Mouse (Mus musculus): Measurements from ENCODE around the gene Bgn. TPM values are rescaled to one million over a fixed set of nuclear protein-coding genes. Genes with fewer than 3 reads are reported as not detected.

Gene Bgn
- polyA plus RNA-seq, 1 experiment from 2014 or later: 53.1 TPM

DNA sequence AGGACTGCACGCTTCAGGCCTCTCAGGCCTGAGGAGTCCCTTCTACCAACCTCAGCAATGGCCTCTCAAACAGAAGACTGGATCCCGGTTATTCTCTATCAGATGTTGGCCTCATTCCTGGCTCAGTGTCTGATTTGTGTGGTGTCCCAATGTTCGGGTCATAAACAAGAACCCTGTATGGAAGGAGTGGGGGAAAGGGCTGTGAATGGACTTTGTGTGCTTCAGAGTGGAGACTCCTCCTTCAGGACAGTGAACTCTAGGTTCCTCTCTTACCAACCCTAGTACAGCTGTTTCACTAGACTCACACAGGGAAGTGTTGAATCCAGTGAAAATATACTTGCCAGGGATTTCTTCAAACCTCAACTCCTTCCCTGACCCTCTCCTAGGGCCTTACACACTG is 15.1 kb upstream of the Bgn start:
- H3K9ac ChIP-seq (ENCODE audit: low read depth, low read length): no peak overlapping the region
- 78% methylated on average over 3 of the region's 3 CpGs for WGBS
- H3K4me2 ChIP-seq (replicated peaks; ENCODE audit: low read depth, low read length): no peak overlapping the region
- DNase-seq (ENCODE audit: low spot score): no peak
- H3K4me3 ChIP-seq (ENCODE audit: low read depth, low read length): no peak overlapping the region
- no peaks in the 10 kb centered on the region for H3K9me3 ChIP-seq (ENCODE audit: control insufficient read depth, low read length)
- H3K36me3 ChIP-seq (ENCODE audit: control insufficient read depth, insufficient read depth, low read length): no peaks in the 10 kb centered on the region
- no peak for ATAC-seq (ENCODE audit: low FRiP score)
- H3K27me3 ChIP-seq (ENCODE audit: control insufficient read depth, insufficient read depth, low read length): no peaks in the 10 kb centered on the region
- H3K4me1 ChIP-seq (replicated peaks; ENCODE audit: control insufficient read depth, insufficient read depth, low read length): no peaks in the 10 kb centered on the region
- no peak overlapping the region; the same call in 1 of the 2 replicates for H3K27ac ChIP-seq (ENCODE audit: low read depth, low read length)

- no peak overlapping the region for H3K27ac ChIP-seq (ENCODE audit: low read depth, low read length)
- DNase-seq (ENCODE audit: low spot score) (no peak), ATAC-seq (ENCODE audit: low FRiP score) (no peak)
- no peak overlapping the region for H3K4me3 ChIP-seq (ENCODE audit: low read depth, low read length)
- H3K4me2 ChIP-seq (replicated peaks; ENCODE audit: low read depth, low read length): no peak overlapping the region
- H3K4me1 ChIP-seq (replicated peaks; ENCODE audit: control insufficient read depth, insufficient read depth, low read length): no peaks in the 10 kb centered on the region
- WGBS: 75% methylated on average over 1 of the region's 1 CpGs
- no peaks in the 10 kb centered on the region for H3K27me3 ChIP-seq (ENCODE audit: control insufficient read depth, insufficient read depth, low read length)
- no peaks in the 10 kb centered on the region for H3K36me3 ChIP-seq (ENCODE audit: control insufficient read depth, insufficient read depth, low read length)
- no peak overlapping the region for H3K9ac ChIP-seq (ENCODE audit: low read depth, low read length)
- H3K9me3 ChIP-seq (ENCODE audit: control insufficient read depth, low read length): no peaks in the 10 kb centered on the region
Observed at GRCm38 (mm10) chrX:73468752-73469151, 14.7 kb upstream of the Bgn start.

DNA sequence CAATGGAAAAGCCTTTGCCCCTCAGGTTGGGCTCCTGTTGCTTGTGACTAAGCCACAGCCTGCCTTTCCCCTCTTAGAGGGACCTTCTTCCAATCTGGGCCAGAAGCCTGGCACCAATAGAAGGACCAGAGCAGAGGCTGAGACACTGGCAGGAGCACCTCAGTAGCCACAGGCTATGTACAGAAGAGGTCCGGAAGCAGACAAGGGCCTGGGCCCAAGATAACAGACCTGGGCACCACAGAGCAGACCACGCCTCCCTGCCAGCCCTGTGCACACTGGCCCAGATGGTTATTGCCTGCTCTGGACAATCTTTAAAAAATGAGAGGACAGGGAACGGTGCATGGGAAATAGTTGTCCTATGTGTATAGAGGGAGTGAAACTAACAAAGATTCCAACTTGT is 11.6 kb upstream of the Bgn start:
- Histone ChIP-seq H3K9me3 (ENCODE audit: control insufficient read depth, low read length) (no peaks in the 10 kb centered on the region), H3K4me3 (ENCODE audit: low read depth, low read length) (no peak overlapping the region), H3K9ac (ENCODE audit: low read depth, low read length) (no peak overlapping the region), H3K36me3 (ENCODE audit: control insufficient read depth, insufficient read depth, low read length) (no peaks in the 10 kb centered on the region), H3K4me2 (replicated peaks; ENCODE audit: low read depth, low read length) (no peak overlapping the region), H3K27ac (ENCODE audit: low read depth, low read length) (no peak overlapping the region), H3K27me3 (ENCODE audit: control insufficient read depth, insufficient read depth, low read length) (no peaks in the 10 kb centered on the region), H3K4me1 (replicated peaks; ENCODE audit: control insufficient read depth, insufficient read depth, low read length) (no peaks in the 10 kb centered on the region)
- DNase-seq (ENCODE audit: low spot score): no peak
- ATAC-seq (ENCODE audit: low FRiP score): no peak
- WGBS: 78% methylated on average over 3 of the region's 3 CpGs

DNA sequence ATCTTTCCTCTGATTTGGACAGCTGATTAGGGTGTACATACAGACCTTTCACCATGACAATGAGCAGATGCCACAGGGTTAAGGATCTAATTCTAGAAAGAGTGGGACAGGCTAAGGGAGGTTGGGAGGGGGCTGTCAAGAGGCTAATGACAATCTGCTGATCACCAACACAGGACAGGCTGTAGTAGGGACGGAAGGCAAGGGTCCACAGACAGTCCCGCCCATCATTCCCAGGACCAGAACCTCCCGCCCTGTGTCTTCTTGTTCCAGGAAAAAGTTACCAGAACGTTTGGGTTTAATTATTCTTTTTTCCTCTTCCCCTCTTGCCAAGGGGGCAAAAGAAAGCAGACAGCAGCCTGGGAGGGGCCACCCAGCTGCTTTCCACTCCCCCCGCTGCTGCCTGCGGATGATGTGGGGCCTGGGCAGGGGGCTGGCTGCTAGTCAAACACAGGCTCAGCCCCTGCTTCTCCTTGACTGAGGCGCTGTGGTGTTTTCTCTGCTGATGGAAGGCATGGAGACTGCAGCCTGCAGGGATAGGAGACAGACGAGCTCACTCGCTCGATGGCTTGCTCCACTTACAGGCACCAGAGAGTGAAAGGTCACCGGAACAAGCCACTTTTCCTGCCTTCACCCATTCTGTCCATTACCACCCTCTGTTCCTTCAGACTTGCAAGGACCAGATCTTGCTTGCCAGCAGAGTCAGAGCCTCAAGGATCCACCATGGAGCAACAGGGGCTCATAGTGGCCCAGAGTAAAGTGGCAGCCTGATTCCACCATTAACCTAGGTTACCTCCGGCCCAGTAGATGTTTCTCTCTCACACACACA is 8.8 kb upstream of the Bgn start:
- no peaks in the 10 kb centered on the region for H3K9me3 ChIP-seq (ENCODE audit: control insufficient read depth, low read length)
- H3K4me1 ChIP-seq (replicated peaks; ENCODE audit: control insufficient read depth, insufficient read depth, low read length): no peaks in the 10 kb centered on the region
- no peak overlapping the region for H3K4me3 ChIP-seq (ENCODE audit: low read depth, low read length)
- DNase-seq (ENCODE audit: low spot score) (no peak), ATAC-seq (ENCODE audit: low FRiP score) (no peak)
- no peaks in the 10 kb centered on the region for H3K36me3 ChIP-seq (ENCODE audit: control insufficient read depth, insufficient read depth, low read length)
- WGBS: 61% methylated on average over 11 of the region's 12 CpGs
- no peak overlapping the region for H3K4me2 ChIP-seq (replicated peaks; ENCODE audit: low read depth, low read length)
- H3K27me3 ChIP-seq (ENCODE audit: control insufficient read depth, insufficient read depth, low read length): no peaks in the 10 kb centered on the region
- no peak overlapping the region for H3K9ac ChIP-seq (ENCODE audit: low read depth, low read length)
- H3K27ac ChIP-seq (ENCODE audit: low read depth, low read length): no peak overlapping the region

- WGBS: 100% methylated on average over 1 of the region's 1 CpGs
- Histone ChIP-seq H3K9ac (ENCODE audit: low read depth, low read length) (no peak overlapping the region), H3K4me1 (replicated peaks; ENCODE audit: control insufficient read depth, insufficient read depth, low read length) (no peaks in the 10 kb centered on the region), H3K4me3 (ENCODE audit: low read depth, low read length) (no peak overlapping the region), H3K27me3 (ENCODE audit: control insufficient read depth, insufficient read depth, low read length) (no peaks in the 10 kb centered on the region), H3K27ac (ENCODE audit: low read depth, low read length) (no peak overlapping the region), H3K36me3 (ENCODE audit: control insufficient read depth, insufficient read depth, low read length) (no peaks in the 10 kb centered on the region), H3K9me3 (ENCODE audit: control insufficient read depth, low read length) (no peaks in the 10 kb centered on the region), H3K4me2 (replicated peaks; ENCODE audit: low read depth, low read length) (no peak overlapping the region)
- DNase-seq (ENCODE audit: low spot score) (no peak), ATAC-seq (ENCODE audit: low FRiP score) (no peak)
Observed at GRCm38 (mm10) chrX:73475658-73476256, 7.6 kb upstream of the Bgn start.

- 62% methylated on average over 2 of the region's 2 CpGs for whole genome bisulfite sequencing
- Histone ChIP-seq H3K9me3 (ENCODE audit: control insufficient read depth, low read length) (no peaks in the 10 kb centered on the region), H3K4me1 (replicated peaks; ENCODE audit: control insufficient read depth, insufficient read depth, low read length) (no peaks in the 10 kb centered on the region), H3K36me3 (ENCODE audit: control insufficient read depth, insufficient read depth, low read length) (no peaks in the 10 kb centered on the region), H3K9ac (ENCODE audit: low read depth, low read length) (no peak overlapping the region), H3K4me2 (replicated peaks; ENCODE audit: low read depth, low read length) (no peak overlapping the region), H3K27ac (ENCODE audit: low read depth, low read length) (no peak overlapping the region), H3K4me3 (ENCODE audit: low read depth, low read length) (no peak overlapping the region), H3K27me3 (ENCODE audit: control insufficient read depth, insufficient read depth, low read length) (no peaks in the 10 kb centered on the region)
- no peak for DNase-seq (ENCODE audit: low spot score)
- no peak for ATAC-seq (ENCODE audit: low FRiP score)
Observed at GRCm38 (mm10) chrX:73476621-73477020, 6.8 kb upstream of the Bgn start.

DNA sequence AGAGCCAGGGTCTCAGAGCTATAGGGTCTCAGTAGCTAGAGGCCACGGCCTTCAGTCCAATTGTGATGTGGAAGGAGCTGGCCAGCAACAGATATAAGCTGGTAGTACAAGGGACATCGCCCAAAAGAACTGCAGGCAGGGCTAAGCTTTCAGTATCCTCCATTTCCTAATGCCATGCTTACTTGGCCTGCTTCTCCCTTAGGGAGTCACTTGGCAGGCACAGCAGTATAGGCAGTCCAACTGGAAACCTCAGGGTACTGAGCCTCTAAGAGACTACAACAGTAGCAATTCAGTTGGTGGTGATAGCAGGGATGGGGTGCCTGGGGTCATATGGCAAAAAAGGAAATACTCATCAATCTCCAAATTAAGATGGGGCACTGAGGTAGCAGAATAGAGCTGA is 5.9 kb upstream of the Bgn start:
- DNase-seq (ENCODE audit: low spot score) (no peak), ATAC-seq (ENCODE audit: low FRiP score) (no peak)
- no peak overlapping the region for H3K27ac ChIP-seq (ENCODE audit: low read depth, low read length)
- 88% methylated on average over 2 of the region's 2 CpGs for WGBS
- H3K4me3 ChIP-seq (ENCODE audit: low read depth, low read length): no peak overlapping the region
- no peak overlapping the region for H3K9ac ChIP-seq (ENCODE audit: low read depth, low read length)
- H3K4me2 ChIP-seq (replicated peaks; ENCODE audit: low read depth, low read length): no peak overlapping the region
- H3K36me3 ChIP-seq (ENCODE audit: control insufficient read depth, insufficient read depth, low read length): no peaks in the 10 kb centered on the region
- no peaks in the 10 kb centered on the region for H3K9me3 ChIP-seq (ENCODE audit: control insufficient read depth, low read length)
- H3K4me1 ChIP-seq (replicated peaks; ENCODE audit: control insufficient read depth, insufficient read depth, low read length): no peaks in the 10 kb centered on the region
- H3K27me3 ChIP-seq (ENCODE audit: control insufficient read depth, insufficient read depth, low read length): no peaks in the 10 kb centered on the region

DNA sequence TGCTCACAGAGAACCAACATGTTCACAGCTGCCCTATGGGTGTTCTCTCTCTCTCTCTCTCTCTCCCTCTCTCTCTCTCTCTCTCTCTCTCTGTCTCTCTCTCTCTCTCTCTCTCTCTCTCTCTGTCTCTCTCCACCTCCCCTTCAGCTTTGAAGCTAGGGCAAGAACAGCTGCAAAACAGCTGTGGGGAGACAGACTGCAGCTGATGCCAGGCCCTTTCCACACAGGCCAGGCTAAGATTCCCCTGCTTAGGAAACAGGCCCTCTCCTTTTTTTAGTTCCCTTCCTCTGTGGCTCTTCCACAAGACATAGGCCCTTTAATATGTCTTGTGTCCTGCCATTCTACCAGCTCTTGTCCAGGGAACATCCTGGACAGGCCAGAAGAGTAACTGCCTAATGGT is 3.7 kb upstream of the Bgn start:
- H3K4me1 ChIP-seq (replicated peaks; ENCODE audit: control insufficient read depth, insufficient read depth, low read length): no peaks in the 10 kb centered on the region
- ATAC-seq (ENCODE audit: low FRiP score): no peak
- H3K27ac ChIP-seq (ENCODE audit: low read depth, low read length): no peak overlapping the region
- H3K9me3 ChIP-seq (ENCODE audit: control insufficient read depth, low read length): no peaks in the 10 kb centered on the region
- no peak for DNase-seq (ENCODE audit: low spot score)
- H3K4me2 ChIP-seq (replicated peaks; ENCODE audit: low read depth, low read length): no peak overlapping the region
- peaks cover 2% of the 10 kb centered on the region; the same call in 1 of the 2 replicates for H3K27me3 ChIP-seq (ENCODE audit: control insufficient read depth, insufficient read depth, low read length)
- no peak overlapping the region for H3K4me3 ChIP-seq (ENCODE audit: low read depth, low read length)
- no peak overlapping the region for H3K9ac ChIP-seq (ENCODE audit: low read depth, low read length)
- no peaks in the 10 kb centered on the region for H3K36me3 ChIP-seq (ENCODE audit: control insufficient read depth, insufficient read depth, low read length)

GRCm38 (mm10) chrX:73480334-73480733 is 3.1 kb upstream of the Bgn start:
- no peak for DNase-seq (ENCODE audit: low spot score)
- no peak overlapping the region for H3K4me2 ChIP-seq (replicated peaks; ENCODE audit: low read depth, low read length)
- H3K4me1 ChIP-seq (replicated peaks; ENCODE audit: control insufficient read depth, insufficient read depth, low read length): no peaks in the 10 kb centered on the region
- WGBS: 30% methylated on average over 2 of the region's 2 CpGs
- H3K36me3 ChIP-seq (ENCODE audit: control insufficient read depth, insufficient read depth, low read length): no peaks in the 10 kb centered on the region
- no peak overlapping the region for H3K4me3 ChIP-seq (ENCODE audit: low read depth, low read length)
- no peak overlapping the region for H3K9ac ChIP-seq (ENCODE audit: low read depth, low read length)
- no peak for ATAC-seq (ENCODE audit: low FRiP score)
- H3K9me3 ChIP-seq (ENCODE audit: control insufficient read depth, low read length): no peaks in the 10 kb centered on the region
- H3K27me3 ChIP-seq (ENCODE audit: control insufficient read depth, insufficient read depth, low read length): peaks cover 2% of the 10 kb centered on the region; the same call in 1 of the 2 replicates
- no peak overlapping the region for H3K27ac ChIP-seq (ENCODE audit: low read depth, low read length)

Measured in hindbrain, embryonic 11.5 days (tissue).